Mouse (Mus musculus) cortical plate, adult 2 months (tissue): Measurements from ENCODE around the gene Gria3.

Experiments
- CTCF ChIP-seq: fragments of 200-500 bp; IDR thresholded peaks from 2 replicates; pipeline ENCODE4 v1.5.1; 2011; ENCODE audit warnings: mild to moderate bottlenecking, control low read depth, low read length; ENCODE audit not compliant: insufficient read depth; ENCODE audit errors: extremely low read depth
- POLR2A ChIP-seq: fragments of 200-500 bp; IDR thresholded peaks from 2 replicates; pipeline ENCODE4 v1.6.1; 2011; ENCODE audit warnings: mild to moderate bottlenecking, low read length, control low read depth; ENCODE audit not compliant: insufficient read depth; ENCODE audit errors: extremely low read depth

DNA sequence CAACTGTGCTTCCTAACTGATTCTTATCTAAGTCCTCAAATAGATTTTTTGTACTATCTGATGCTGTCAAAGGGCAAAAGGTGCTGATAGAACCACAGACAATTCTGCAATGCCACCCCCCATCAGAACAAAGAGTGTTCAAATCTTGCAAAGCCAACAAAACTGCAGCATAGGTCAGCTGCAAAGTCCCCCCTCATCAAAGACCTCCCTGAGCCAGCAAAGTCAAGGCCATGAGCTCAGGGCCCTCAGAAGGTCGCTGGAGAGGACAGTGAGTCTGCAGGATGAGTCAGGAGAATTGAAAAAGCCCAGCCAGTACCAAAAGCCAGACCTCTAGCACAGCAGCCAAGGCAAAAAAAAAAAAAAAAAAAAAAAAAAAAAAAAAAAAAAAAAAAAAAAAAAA, 34.9 kb downstream of the Gria3 start:
- TF ChIP-seq POLR2A: no peak
- TF ChIP-seq CTCF: no peak
